Mouse (Mus musculus): ENCODE measurements around the gene Cfap61.

The Cfap61 gene

DNA sequence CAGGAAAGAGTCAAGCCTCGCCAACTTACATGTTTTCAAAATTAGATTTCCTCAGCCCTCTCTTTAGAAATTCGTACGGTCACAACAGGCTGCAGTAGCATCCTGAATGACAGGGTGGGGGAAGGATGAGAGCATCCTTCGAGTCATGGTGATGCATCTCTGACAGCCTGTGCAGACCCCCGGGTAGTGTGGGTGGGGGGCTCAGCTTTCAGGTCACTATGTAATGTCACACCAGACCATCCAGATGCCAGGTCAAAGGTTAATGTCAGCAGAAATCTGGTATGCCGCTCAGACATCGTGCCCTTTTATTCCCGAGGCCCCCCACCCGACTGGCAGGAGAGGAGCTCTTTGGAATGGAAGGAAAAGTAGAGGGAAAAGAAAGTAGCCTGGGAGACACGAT, 15.7 kb downstream of the Cfap61 start:
- DNase-seq: no peak

DNA sequence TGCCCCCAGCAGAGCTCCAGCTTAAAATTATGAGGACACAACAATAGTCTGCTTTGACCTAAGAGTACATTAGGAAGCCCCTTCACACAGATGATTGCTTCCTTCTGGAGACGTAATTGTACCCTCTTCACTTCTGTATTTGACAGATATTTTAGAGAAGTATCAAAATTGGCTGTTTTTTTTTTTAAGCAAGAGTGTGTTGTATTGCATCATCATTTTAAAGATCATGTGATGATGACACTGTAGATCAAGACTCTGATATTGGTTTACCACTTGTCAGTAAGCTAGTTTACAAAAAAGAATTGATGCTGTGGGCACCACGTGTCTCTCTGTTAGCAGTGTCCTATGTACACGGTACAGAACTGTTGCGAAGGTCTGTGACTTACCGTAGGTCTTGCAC, 18.1 kb downstream of the Cfap61 start:
- no peak for DNase-seq

DNA sequence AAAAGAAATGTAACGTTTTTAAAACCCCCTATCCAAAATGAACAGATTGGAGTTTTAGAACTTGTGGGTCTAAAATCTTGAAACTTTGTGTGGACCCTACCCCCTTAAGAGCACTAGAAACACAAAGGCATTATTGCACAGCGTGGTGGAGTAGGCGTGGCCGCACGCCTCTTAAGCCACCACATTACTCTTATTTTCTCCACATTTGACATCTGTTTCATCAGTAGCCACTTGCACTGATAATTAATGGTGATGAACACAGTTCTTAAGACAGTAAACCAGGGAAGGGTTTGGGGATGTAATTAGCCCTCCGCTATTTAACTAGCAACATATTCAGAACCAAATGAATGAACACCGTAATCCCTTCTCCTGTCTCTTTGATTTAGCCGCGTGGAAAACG, 21.3 kb downstream of the Cfap61 start:
- no peak for DNase-seq

DNA sequence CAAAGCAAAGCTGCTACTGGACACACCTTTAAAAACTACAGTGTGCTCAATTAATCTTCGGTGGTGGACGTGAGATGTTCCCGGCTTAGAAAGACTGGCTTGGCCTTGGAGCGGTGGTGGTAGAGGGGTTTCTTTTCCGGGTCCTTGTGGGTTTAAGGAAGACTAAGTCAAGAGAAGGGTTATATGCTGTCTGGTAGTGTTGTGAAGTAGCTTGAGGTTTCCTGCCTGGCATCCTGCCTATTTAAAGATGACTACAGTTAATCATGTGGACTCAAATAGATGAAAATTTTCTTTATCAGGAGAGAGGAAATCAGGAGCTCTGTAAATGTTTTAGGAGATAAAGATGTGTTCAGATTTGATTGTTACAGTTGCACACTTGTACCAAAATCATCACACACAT, 21.7 kb downstream of the Cfap61 start:
- DNase-seq: no peak

DNA sequence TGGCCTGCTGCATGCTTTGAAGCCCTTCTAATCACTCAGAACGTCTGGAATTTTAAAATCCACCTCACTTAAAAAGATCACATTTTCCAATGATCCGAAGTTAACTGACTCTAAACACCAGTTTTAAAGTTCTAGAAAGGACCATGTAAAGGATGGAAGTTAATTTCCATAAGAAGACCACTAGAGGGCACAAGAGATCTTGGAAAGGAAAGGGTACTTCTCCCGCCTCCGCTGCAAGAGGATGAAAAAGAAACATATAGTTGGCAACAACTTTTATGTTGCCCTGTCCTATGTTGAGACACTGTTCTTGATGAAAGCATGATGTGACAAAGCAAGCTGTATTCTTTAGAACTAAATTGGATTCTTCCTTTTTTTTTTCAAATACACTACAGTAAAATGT, 22.9 kb downstream of the Cfap61 start:
- no peak for DNase-seq

DNA sequence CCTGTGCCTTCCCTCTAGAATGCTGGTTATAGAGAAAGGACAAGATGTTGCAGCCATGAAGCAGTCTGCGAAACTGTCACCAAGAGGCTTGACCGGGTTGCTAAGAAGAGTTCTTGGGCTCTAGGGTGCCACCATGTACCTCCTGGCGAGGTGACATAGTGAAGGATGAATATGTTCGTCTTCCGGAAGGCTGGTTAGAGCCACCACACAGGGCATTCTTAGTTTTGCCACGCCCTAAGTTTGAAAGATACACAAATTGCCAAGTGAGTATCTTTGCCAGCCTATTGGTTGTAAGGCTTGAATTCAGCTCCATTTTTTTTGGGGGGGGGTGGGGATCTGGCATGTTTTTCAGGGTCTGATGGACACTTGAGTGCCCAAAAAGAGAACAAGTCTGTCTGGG, 23.5 kb downstream of the Cfap61 start:
- no peak for DNase-seq

DNA sequence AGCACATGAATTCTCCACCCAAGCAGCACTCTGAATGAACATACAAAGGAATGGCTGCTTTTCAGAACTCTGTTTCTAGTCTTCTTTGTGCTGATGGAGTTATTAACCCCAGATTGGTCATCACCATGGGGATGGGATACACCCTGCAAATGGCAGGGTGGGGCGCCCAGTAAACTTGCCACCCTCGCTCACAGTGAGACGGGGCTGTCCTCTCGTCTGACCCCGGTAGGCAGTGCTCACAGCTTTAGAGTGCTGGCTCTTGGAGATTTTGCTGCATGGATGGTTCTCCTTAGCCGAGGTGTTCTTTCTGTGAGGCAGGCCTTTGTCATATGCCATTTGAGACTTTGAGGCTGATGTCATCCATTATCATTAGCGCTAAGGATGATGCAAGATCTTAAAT, 24.0 kb downstream of the Cfap61 start:
- DNase-seq: no peak

DNA sequence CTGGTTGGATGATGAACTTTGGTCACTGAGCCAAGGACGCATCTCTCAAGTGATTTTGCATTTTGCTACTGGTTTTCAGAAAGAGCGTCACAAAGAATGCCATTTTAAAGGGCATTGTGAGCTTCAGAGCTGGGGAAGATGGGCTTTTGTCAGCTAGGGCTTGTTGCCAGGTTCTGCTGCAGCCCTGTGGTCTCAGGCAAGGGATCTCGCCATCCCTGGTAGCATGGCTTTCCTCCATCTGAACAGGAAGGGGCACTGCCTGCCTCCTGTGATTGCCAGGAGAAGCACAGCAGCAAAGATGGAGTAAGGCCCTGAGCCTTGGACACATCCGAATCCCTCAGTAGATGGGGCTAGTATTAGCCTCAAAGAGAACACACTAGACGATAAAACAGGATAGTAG, 27.3 kb downstream of the Cfap61 start:
- no peak for DNase-seq

DNA sequence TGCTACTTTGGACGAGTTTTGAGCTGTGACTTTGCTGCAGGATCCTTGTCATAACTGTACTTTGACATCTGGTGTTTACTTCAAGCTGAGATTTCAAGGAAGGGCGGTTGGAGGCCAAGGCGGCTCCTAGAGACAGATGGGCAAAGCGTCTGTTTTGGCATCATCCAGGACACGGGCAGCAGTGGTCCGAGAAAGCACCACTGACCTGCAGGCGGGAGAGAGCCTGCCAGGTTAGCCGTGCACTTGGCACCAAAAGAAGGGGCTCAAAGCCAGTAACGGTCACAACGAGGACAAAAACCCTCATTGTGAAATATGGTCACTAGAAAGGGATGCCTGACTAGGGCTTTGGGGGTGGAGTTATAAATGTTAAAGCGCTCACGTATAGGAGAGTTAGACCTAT, 36.2 kb downstream of the Cfap61 start:
- no peak for DNase-seq

DNA sequence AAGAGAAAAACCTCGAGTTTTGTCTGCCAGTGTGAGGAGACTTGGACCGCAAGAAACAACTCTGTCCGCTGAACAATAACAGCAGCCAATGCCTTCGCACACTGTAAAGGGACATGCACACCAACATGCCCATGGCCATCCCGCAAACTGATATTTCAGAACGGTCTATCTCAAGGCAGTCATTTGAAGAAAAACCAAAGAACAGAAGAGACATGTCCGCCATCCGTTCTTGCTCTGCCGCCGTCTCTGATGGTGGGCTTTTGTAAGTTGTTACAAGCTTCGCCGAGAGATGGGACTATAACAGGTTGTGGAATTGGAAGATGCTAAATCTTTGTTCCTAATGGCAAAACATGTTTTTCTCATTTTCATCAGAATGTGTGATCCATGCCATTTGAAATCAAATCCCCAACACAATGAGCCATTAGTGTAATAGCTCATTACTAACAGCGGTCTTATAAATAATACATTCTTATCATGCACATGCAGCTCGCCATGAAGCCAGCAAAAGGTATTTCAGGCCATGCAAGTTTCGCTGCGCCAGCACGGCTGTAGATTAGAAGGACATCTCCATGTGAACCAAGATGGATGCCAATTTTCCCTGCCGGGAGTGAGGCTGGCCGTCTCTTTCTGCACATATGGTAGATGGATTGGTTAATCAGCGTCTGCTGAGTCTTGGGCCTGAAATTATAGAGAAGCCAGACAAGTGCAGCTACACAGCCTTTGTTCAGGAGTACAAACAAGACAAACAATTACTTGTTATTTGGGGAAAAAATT, 36.8 kb downstream of the Cfap61 start:
- no peak for DNase-seq

DNA sequence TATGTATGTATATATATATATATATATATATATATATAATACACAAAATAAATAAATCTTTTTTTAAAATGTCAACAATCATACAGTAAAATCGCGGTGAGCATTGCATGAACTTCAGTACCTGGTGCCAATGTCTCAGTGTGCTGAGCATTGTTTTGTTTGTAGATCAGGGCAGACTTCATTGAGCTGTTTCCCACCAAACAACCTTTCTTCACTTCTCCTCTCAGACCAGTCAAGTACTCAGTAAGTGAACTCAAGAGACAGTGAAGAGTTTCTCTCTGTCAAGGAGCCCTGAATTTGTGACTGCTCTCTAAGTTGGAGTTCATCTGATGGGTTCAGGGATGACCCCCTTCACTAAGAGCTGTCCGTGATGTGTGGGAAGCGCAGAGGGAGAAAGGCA, 38.0 kb downstream of the Cfap61 start:
- no peak for DNase-seq

DNA sequence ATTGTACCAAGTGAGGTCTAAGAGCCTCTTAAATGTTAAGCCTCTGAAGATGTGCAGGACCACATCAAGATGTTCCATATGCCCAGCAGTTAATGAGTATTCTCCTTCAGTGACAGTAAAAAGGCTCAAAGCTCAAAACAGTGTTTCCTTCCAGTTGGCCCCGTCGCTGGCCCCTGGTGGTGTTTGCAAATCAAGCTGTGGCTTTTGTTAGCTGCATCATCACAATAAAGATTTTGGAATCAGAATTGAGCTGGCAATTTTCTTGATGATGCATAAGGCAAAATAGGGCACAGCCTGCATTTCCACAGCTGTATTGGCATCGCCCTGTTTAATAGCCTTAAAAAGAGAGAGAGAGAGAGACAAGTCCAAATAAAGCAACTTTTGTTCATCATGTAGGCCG, 45.0 kb downstream of the Cfap61 start:
- DNase-seq: no peak

DNA sequence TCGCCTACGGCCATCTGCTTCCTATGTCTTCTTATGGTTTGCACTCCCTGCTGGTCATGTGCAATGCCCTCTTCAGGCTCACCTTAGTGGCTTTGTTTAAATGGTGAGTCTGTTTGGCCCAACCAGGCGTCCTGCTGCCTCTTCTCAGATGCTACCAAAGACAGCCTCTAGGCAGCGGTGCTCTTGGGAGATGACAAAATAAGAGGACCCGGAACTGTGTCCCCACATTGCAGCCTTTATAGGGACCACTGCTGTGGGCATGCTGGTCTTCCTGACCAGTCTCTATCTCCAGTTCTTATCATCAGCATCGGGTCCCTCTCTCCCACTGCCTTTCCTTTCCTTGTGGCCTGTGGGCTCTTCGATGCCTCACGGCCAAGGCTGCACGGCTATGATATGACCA, 46.3 kb downstream of the Cfap61 start:
- DNase-seq: no peak

DNA sequence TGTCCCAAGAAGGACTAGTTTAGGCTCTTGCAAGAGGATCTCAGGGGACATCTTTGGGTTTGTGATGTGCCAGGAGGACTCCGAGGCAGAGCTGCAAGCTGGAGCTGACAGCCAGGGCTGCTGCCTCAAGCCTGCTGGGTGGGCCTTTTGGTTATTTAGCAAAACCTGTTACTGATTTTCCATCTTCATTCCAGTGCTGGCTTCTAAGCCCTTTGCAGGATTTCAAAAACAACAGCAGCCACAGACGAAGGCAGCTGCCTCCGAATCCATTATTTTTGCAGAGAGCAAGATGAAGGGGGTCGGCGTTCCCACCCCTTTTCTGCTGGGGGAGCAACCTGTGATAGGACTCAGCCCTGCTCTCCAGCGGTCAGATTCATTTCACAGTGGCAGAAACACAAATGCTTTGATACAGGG, 47.1 kb downstream of the Cfap61 start:
- no peak for DNase-seq

DNA sequence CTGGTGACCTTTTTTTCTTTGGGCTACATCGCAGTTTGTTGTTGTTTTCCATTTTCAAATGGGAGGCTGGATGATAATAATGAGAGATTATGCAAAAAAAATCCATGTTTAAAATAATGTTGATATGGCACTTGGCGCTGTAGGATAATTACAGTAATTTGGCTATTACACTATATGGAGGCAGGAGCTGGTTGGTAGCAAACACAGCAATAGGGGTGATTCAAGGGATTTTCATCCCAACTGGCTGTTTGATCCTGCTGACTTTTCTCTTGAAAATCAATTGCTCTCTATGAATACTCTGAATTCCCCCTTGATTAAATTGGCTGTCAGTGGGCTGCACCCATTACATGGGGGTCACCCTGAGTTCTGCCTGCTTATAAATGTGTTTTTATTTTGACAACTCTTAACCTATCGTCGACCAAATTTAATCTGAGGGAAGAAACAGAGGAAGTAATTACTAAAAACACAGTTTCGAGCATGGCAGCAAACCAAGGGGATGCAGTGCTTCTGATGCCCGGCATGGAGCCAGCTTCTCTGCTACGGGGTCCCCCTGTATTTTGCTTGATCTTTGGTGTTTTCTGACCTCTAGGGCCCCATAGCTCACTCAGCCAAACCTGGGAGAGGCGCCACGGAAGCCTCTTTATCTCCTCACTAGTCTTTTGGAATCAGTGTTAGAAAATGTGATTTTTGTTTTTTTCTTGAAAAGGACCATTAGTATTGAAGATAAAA, 47.9 kb downstream of the Cfap61 start:
- DNase-seq: no peak

DNA sequence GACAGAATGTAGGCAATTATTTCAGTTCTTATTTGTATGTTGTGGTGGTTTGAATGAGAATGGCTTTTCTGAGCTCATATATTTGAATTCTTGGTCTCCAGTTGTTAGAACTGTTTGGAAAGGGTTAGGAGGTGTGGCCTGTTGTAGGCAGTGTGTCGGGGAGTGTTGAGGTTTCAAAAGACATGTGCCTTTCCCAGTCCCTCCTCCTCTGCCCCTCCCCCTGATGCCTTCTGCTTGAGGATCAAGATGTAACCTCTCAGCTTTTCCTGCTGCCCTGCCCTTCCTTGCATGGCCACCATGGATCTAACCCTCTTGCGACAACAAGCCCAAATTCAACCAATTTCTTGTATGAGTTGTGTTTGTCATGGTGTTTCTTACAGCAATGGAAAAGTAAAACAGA, 53.2 kb downstream of the Cfap61 start:
- DNase-seq: no peak

DNA sequence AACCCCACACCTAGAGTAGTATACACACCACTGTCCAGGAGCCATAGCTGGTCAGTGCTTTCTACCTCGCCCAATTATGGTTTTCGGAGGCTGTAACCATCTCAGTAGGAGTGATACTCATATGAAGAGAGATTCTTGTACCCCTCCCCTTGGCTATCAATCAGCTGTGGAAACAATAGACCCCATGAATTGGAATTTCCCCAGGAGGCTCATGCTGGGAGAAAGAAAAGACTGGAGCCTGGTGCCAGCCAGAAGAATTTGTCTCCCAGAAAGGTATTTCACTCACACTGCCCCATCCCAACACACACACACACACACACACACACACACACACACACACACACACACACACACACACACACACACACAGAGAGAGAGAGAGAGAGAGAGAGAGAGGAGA, 55.9 kb downstream of the Cfap61 start:
- no peak for DNase-seq

DNA sequence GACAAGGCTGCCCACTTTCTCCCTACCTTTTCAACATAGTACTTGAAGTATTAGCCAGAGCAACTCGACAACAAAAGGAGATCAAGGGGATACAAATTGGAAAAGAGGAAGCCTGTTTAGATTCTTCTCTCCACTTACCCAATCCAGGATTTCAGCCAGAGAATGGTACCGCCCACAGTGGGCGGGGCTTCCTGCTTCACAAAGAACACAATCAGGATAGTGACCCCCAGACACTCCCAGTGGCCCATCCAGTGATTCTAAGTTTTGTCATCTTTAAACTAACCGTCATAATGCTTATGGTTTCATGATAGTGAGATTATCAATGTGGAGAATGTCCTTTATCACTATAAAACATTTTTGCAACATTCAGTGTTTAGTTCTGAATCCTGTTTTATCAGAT, 61.9 kb downstream of the Cfap61 start:
- no peak for DNase-seq

DNA sequence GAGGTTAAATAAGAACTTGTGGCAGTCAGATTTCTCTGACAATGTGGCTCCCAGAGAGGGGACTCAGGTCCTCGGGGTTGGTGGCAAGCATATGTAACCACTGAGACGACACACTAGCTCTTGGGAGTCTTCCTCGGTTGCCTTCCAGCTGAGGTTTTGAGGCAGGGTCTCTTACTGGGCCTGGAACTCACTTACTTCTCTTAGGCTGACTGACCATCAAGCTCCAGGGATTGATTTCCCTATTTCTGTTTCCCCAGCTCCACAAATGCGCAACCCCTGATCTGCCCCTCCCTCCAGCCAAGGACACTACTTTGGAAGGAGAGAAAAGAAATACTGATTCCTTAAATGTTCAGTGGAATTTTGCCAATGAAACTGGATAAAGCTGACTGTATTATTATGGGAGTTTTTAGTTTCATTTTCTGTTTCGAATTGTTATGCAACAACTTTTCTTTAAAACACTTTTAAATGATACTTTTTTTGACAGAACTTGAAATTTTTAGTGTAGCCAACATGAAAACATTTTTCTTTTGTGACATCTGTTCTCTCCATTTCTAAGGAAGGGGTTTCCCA, 63.5 kb downstream of the Cfap61 start:
- DNase-seq: no peak

DNA sequence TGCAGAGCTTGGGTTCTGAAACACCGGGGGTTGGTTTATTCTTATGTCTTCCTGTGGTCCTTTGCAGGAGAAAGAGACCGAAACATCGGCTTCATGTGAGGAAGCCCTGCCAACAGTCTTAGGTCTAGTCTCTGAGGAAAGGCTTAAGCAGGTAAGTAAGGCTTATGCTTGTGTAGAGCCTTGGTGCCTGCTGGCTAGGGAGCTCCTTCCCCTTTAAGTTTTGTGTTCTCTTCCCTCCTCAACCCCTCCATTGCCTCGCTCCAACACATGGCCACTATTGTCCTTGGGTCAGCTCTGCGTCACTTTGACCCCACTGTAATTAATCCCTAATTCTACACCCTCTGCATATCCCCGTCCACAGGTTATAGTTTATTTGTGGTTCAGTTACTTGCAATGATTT, 74.2 kb downstream of the Cfap61 start:
- DNase-seq: no peak

DNA sequence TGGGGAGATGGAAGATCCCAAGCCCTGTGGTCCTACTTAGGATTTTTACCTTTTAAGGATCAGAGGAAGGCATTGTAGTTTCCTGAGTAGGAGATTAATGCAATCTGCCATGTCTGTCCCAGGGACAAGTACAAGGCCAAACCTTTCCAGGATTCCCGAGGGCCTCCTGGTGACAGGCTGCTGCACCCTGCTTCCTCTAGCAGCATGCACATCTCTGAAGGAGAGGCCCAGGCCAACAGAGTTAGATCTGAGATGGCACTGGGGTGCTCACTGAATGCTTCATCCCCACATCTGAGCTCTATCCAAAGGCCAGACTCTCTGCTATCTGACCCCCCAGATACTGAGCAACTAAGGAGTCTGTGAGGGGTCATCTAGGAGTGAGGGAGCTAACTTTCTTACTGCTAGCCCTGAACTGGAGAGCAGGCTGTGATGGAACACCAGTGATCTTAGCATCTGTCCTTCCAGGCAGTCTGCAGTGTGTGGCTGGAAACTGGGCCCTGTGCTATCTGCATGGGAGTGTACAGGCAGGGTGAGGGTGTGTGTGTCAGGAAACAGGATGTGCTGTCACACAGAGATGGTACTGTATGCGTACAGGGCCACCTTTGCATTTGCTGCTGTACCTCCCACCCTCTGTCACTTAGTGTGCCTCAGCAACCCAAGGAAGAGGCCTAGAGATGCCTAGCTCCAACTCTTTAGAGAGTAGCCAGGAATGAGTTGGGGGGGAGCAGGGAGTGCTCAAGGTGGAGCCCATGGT, 75.2 kb downstream of the Cfap61 start:
- DNase-seq: no peak

DNA sequence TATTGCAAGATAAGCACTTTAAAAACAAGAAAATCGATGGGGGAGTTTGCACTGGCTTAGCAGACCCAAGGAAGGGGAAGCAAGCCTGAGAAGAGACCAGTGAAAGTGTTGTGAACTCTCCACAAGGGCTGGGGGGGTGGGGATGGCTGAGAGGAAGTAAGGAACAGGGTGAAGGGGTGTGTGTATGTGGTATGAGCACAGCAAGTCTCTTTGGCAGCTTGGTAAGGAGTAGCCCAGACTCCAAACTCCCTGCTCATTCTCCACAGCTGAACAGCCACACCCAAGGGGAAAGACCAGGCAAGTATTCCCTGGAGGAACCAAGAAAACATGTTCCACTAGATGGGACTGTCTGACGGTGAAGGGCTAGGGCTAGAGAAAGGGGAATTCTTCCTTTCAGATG, 76.2 kb downstream of the Cfap61 start:
- DNase-seq: no peak

DNA sequence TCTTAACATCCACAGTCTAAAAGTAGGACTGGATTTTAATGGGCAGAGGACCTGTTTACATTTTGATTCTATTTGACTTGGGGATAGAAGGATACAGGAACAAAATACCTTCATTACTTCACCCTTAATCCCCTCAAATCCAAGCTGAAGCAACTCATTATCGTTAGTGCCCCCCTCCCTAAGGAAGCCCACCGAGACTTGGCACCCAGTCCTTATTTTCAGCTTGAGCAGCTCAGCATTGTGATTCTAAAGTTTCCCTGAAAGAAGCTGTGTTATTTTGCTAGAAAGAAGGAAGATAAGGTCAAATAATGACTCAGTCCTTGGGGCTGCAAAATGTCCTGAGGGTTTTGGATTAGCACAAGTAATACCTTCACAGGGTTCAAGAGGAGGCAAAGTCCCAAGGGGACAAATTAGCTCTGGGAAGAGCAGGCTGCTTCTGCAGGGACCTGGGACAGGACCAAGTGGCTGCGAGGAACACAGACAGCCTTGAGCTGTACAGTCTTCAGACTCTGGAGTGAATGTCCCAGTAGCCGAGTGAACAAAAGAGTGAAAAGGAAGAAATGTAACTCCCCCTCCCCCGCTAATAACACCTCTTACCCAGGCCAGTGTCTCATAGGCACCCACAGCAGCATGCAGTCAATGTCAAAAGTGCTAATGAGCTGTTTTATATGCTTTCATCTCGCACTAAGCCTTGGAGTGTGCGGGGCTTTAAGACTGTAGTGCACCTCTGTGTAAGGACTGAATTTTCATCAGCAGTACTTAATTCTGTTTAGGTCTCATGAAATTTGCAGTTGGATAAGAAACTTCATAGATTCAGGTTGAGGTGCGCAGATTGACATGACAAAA, 81.0 kb downstream of the Cfap61 start:
- no peak for DNase-seq
